Mouse (Mus musculus) lung, embryonic 16.5 days (tissue): ENCODE data around the gene Pla2g15. TPM values are rescaled to one million over a fixed set of nuclear protein-coding genes. Genes with fewer than 3 reads are reported as not detected.
"Not testable (repeated sequence)": the region's sequence is repeated elsewhere in the genome, so short reads cannot be mapped to it uniquely, and the experiment has no call there.

ENCODE experiments used
- ATAC-seq: fragments of 200-750 bp; cut with Nextera tagmentation; 2 replicates; pipeline ENCODE4 v1.8.0; 2017; ENCODE audit warnings: low read depth, mild to moderate bottlenecking, moderate library complexity
- H3K27ac ChIP-seq: fragments of 300-500 bp; sonication (generic); 2 replicates; pipeline ENCODE4 v1.5.1; 2014; ENCODE audit warnings: mild to moderate bottlenecking, control low read depth, low read length
- H3K27me3 ChIP-seq: fragments of 300-500 bp; sonication (generic); 2 replicates; pipeline ENCODE4 v1.6.1; 2014; ENCODE audit warnings: low read depth, low read length, mixed read lengths; ENCODE audit not compliant: control insufficient read depth, insufficient read depth
- H3K36me3 ChIP-seq: fragments of 300-500 bp; sonication (generic); 2 replicates; pipeline ENCODE4 v1.6.1; 2014; ENCODE audit warnings: low read length; ENCODE audit not compliant: control insufficient read depth, insufficient read depth
- H3K4me1 ChIP-seq: fragments of 300-500 bp; sonication (generic); replicated peaks from 2 replicates; pipeline ENCODE4 v1.6.1; 2014; ENCODE audit warnings: low read length, mixed read lengths; ENCODE audit not compliant: control insufficient read depth, insufficient read depth
- H3K4me2 ChIP-seq: fragments of 300-500 bp; sonication (generic); 2 replicates; pipeline ENCODE4 v1.6.1; 2014; ENCODE audit warnings: low read depth, low read length, control low read depth
- H3K4me3 ChIP-seq: fragments of 300-500 bp; sonication (generic); 2 replicates; pipeline ENCODE4 v1.5.1; 2014; ENCODE audit warnings: mild to moderate bottlenecking, low read length, control low read depth
- H3K9ac ChIP-seq: fragments of 300-500 bp; sonication (generic); 2 replicates; pipeline ENCODE4 v1.6.1; 2014; ENCODE audit warnings: low read length, control low read depth
- H3K9me3 ChIP-seq: fragments of 300-500 bp; sonication (generic); 2 replicates; pipeline ENCODE4 v1.6.1; 2016; ENCODE audit warnings: low read length; ENCODE audit not compliant: control insufficient read depth
- WGBS: fragments of 180-500 bp; shearing (Covaris S2); extraction: QIAGEN DNeasy Blood & Tissue Kit; methylation state at CpG from one replicate; pipeline ENCODE4 v1.1.7; 2014; 5-methylcytosine and 5-hydroxymethylcytosine counted together
- polyA plus RNA-seq: library from polyadenylated mRNA; unstranded; fragments of >200 nt; fragmentation: Nextera tagmentation; extraction: Ambion mirVana; gene quantifications from 2 replicates; pipeline ENCODE4 v1.2.1, GENCODE M21; 2015

Gene Pla2g15
- polyA plus RNA-seq, 1 experiment from 2014 or later, result 12.8 TPM

DNA sequence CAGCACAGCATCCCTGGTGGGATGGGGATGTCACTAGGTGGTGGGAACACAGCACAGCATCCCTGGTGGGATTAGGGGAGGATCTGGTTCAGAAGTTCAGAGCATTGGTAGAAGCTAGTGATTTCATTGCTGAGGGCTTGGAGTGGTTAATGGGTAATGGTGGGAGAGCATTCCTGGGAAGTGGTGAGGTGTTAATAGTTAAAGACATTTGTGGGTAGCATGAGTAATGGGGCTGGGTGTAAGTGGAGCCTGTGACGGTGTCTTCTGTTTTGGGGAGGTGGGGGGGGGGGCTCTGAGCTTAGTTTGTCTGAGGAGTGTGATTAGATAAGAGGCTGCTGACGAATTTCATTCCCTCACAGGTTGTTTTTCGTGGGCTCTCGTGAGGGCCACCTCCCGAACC, 43.9 kb downstream of the Pla2g15 start:
- H3K27me3 ChIP-seq, result no peaks in the 10 kb centered on the region
- no peak overlapping the region for H3K27ac ChIP-seq
- peaks cover 18% of the 10 kb centered on the region; the same call in 1 of the 2 replicates for H3K36me3 ChIP-seq
- H3K9me3 ChIP-seq, result no peaks in the 10 kb centered on the region
- H3K9ac ChIP-seq, result no peak overlapping the region
- ATAC-seq, result no peak
- H3K4me2 ChIP-seq, result no peak overlapping the region
- WGBS, result 83% methylated on average over 5 of the region's 5 CpGs
- H3K4me1 ChIP-seq, result no peaks in the 10 kb centered on the region
- H3K4me3 ChIP-seq, result no peak overlapping the region

DNA sequence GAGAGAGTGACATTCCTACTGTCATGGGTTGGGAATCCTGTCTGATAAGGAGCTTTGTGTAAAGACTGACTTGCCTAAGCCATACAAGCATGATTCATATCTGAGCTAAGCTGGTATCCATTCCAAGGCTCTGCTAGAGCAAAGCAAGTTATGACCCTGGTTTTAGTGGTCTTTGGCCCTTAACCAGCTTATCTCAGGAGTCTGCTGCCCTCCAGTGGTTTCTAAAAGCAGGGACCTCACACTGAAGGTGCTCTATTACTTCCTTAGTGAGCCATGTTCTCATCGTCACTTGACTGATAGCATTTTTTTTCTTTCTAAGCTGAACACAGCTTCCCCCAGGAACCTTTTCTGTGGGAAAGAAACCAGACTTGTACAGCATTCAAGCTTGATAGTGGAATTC, 48.5 kb downstream of the Pla2g15 start:
- H3K4me1 ChIP-seq, result no peaks in the 10 kb centered on the region
- H3K4me3 ChIP-seq, result no peak overlapping the region
- 14% methylated on average over 1 of the region's 1 CpGs for WGBS
- H3K9ac ChIP-seq, result no peak overlapping the region
- peak; percentile 64; the same call in 1 of the 2 replicates for ATAC-seq
- H3K27me3 ChIP-seq, result no peaks in the 10 kb centered on the region
- H3K9me3 ChIP-seq, result no peaks in the 10 kb centered on the region
- no peak overlapping the region for H3K27ac ChIP-seq
- H3K36me3 ChIP-seq, result peaks cover 32% of the 10 kb centered on the region
- no peak overlapping the region for H3K4me2 ChIP-seq

DNA sequence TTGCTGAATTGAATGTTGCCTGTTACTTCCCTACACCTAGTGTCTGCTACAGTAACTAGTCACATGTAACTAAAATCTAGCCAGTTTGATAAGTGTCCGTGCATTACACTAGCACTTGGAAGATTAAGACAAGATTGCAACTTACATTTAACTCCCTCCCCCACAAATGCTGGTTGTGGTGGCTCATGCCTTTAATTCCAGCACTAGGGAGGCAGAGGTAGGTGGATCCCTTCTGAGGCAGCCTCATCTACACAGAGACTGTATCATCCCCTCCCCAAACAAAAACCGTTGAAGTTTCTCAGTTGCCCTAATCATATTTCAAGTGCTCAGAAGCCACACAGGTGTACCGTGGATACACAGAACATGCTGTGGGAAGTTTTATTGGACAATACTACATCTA, 49.4 kb downstream of the Pla2g15 start:
- not testable (repeated sequence) for H3K27ac ChIP-seq, H3K27me3 ChIP-seq, ATAC-seq, H3K4me1 ChIP-seq, H3K4me2 ChIP-seq, H3K9me3 ChIP-seq, H3K4me3 ChIP-seq, H3K9ac ChIP-seq
- WGBS, result 73% methylated on average over 3 of the region's 3 CpGs
- H3K36me3 ChIP-seq, result peaks cover 38% of the 10 kb centered on the region

DNA sequence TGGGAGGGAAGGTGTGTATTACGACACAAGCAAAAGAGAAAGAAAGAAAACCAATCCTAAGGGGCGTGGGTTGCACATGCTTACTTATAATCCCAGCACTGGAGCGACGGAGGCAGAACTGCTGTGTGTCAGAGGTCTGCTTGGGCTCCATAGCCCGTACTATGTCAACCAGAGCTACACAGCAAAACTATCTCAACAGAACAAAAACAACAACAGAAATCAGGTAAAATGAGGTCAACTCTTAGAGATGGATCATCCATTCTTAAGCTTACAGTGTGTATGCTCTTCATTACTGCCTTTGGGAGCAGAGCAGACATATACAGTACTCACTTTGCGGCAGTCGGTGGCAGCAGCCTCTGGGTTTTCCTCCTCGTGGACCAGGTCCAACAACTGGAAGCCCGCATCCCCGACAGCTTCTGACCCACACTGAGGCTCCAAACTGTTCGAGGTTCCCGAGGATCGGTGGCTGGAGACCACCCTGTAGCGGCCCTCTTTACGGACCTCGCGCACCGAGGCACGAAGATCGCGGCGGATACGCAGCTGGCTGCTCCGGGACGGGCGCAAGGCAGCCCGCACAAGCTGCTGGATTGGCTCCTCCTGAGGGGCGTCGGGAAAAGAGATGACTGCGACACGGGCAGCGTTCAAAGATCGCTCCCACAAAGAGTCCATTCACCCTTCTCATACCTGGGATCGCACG, 60.0 kb downstream of the Pla2g15 start:
- Histone ChIP-seq H3K27me3 (no peaks in the 10 kb centered on the region), H3K4me3 (peak overlapping the region; percentile 92), H3K27ac (peak overlapping the region; percentile 93), H3K9ac (peak overlapping the region; percentile 93), H3K4me1 (peaks cover 10% of the 10 kb centered on the region), H3K36me3 (peaks cover 9% of the 10 kb centered on the region; the same call in 1 of the 2 replicates), H3K9me3 (no peaks in the 10 kb centered on the region), H3K4me2 (peak overlapping the region; percentile 76)
- under 1% methylated on average over 35 of the region's 35 CpGs for whole genome bisulfite sequencing
- ATAC-seq, result peak; percentile 50

DNA sequence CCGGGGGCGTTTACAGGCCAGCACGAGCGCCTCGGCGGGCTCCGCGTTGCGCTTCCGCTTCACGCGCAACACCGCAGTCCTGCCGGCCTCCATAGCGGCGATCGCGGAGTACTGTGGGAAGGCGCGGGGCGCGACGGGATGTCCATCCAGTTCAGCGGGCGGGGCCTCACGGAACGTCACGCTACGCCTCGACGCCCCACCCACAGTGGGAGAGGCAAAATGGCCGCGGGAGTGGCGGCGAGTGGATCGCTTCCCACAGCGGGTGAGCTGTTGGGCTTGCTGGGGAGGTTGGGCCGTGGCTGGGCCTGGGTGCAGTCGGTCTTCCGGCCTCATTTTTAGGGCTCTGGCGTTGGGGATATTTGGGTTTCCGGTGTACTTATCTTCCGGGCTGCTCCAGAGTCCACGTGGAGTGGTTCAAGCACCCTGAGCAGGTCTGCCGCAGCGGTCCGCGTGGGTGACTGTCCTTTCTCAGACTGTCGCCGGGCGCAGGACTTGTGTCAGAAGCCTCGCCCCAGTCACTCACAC, 60.7 kb downstream of the Pla2g15 start, which contains the start of the genes Slc7a6os and Prmt7:
Gene Slc7a6os, minus strand, starts transcription at position 115 of the 525 bp plus-strand sequence.
Gene Prmt7, plus strand, starts transcription at position 116 of the 525 bp plus-strand sequence.
- under 1% methylated on average over 52 of the region's 52 CpGs for WGBS

DNA sequence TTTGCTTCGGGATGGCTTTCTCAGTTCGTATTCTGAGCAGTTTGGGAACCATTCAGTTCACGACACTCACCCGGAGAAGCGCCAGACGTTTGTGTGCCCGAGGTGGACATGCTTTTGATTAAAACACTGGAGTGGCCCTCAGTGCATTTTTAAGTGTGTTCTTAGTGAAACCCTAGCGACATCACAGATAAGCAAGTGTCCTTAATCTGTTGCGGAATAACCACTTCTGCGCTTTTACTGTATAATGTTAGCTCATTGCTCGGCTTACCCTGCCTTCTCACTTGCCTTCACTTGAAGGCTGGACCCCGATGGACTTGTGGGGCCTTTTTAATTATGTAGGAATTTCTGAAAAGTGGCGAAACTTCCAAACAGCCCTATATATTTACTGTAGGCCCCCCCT, 61.2 kb downstream of the Pla2g15 start:
- Histone ChIP-seq H3K27me3 (no peaks in the 10 kb centered on the region), H3K4me1 (peaks cover 10% of the 10 kb centered on the region), H3K27ac (peak overlapping the region; percentile 93), H3K4me3 (peak overlapping the region; percentile 92), H3K4me2 (peak overlapping the region; percentile 76), H3K36me3 (peaks cover 7% of the 10 kb centered on the region; the same call in 1 of the 2 replicates), H3K9ac (peak overlapping the region; percentile 93), H3K9me3 (no peaks in the 10 kb centered on the region)
- WGBS, result 3% methylated on average over 13 of the region's 13 CpGs
- ATAC-seq, result no peak

More for the DNA sequence above, 60.7 kb downstream of the Pla2g15 start, which contains the start of the genes Slc7a6os and Prmt7:
- Histone ChIP-seq H3K4me3 (peak within 1 kb of the TSS; percentile 92), H3K4me1 (peaks cover 10% of the 10 kb centered on the region), H3K27ac (peak within 1 kb of the TSS; percentile 93), H3K4me2 (peak within 1 kb of the TSS; percentile 76), H3K27me3 (no peaks in the 10 kb centered on the region), H3K9me3 (no peaks in the 10 kb centered on the region), H3K9ac (peak within 1 kb of the TSS; percentile 93), H3K36me3 (peaks cover 7% of the 10 kb centered on the region; the same call in 1 of the 2 replicates)
- peak; percentile 100 for ATAC-seq

DNA sequence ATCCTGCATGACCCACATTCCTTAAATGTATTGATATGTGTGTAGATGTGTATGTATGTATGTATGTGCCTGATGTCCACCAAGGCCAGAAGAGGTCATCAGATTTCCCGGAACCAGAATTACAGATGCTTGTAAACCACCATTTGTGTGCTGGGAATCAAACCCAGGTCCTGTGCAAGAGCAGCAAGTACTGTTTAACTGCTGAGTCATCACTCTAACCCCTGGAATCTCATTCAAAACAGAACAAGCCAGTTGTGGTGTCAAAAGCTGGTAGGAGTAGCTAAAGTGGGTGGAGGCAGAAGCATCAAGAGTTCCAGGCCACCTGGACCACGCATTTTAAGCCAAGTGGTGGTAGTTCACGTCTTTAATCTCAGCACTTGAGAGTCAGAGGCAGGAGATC, 63.8 kb downstream of the Pla2g15 start:
- Histone ChIP-seq H3K4me1 (peaks cover 10% of the 10 kb centered on the region), H3K27me3 (no peaks in the 10 kb centered on the region), H3K9ac (no peak overlapping the region), H3K9me3 (no peaks in the 10 kb centered on the region), H3K4me2 (no peak overlapping the region), H3K4me3 (no peak overlapping the region), H3K27ac (no peak overlapping the region), H3K36me3 (peaks cover 2% of the 10 kb centered on the region; the same call in 1 of the 2 replicates)
- ATAC-seq, result no peak
- WGBS, result 81% methylated on average over 3 of the region's 3 CpGs

Other genes with a start within 250 kb of the Pla2g15 start
- gene Pskh1, start 250.0 kb upstream of the Pla2g15 start, polyA plus RNA-seq, result 34.0 and 34.9 TPM in 2 replicates
- 0.77 and 1.2 TPM in 2 replicates for gene Ctrl, start 216.5 kb upstream of the Pla2g15 start, polyA plus RNA-seq
- 39.7 and 56.6 TPM in 2 replicates for gene Psmb10, start 212.0 kb upstream of the Pla2g15 start, polyA plus RNA-seq
- 1.6 and 2.8 TPM in 2 replicates for gene Lcat, start 207.0 kb upstream of the Pla2g15 start, polyA plus RNA-seq
- gene Slc12a4, start 184.3 kb upstream of the Pla2g15 start, polyA plus RNA-seq, result 35.1 and 38.3 TPM in 2 replicates
- not detected in 2 replicates for gene Dpep3, start 171.0 kb upstream of the Pla2g15 start, polyA plus RNA-seq
- 18.4 and 19.3 TPM in 2 replicates for gene Dus2, start 159.1 kb upstream of the Pla2g15 start, polyA plus RNA-seq
- 0.28 TPM in 1 of 2 replicates, not detected in the other for gene Dpep2nb, start 144.4 kb upstream of the Pla2g15 start, polyA plus RNA-seq
- gene Ddx28, start 138.5 kb upstream of the Pla2g15 start, polyA plus RNA-seq, result 14.7 and 14.8 TPM in 2 replicates
- 6.0 and 6.2 TPM in 2 replicates for gene Nfatc3, start 91.6 kb upstream of the Pla2g15 start, polyA plus RNA-seq
- 62.7 and 62.8 TPM in 2 replicates for gene Esrp2, start 13.4 kb upstream of the Pla2g15 start, polyA plus RNA-seq
- gene Slc7a6, start 18.5 kb downstream of the Pla2g15 start, polyA plus RNA-seq, result 41.3 and 41.7 TPM in 2 replicates
- gene Slc7a6os, start 60.5 kb downstream of the Pla2g15 start, polyA plus RNA-seq, result 28.3 and 31.0 TPM in 2 replicates
- gene Prmt7, start 60.5 kb downstream of the Pla2g15 start, polyA plus RNA-seq, result 40.5 and 42.0 TPM in 2 replicates
- 1.9 and 2.6 TPM in 2 replicates for gene Smpd3, start 187.6 kb downstream of the Pla2g15 start, polyA plus RNA-seq